Mouse (Mus musculus) left cerebral cortex, adult 6 months (tissue): ENCODE measurements around the gene Ddb2. TPM values are rescaled to one million over a fixed set of nuclear protein-coding genes. Genes with fewer than 3 reads are reported as not detected.

Source experiments
- long read RNA-seq, 2 experiments: library from polyadenylated mRNA; unstranded; transcript quantifications; one replicate each; pipeline ENCODE4 v2.0.0; 2019 to 2020
- polyA plus RNA-seq: library from polyadenylated mRNA; unstranded; fragments of <200 nt; fragmentation: Nextera tagmentation; gene quantifications from 2 replicates; pipeline ENCODE4 v1.2.3, GENCODE M21; 2021

Ddb2 gene
- polyA plus RNA-seq: 3.7 and 4.1 TPM in 2 replicates
- long read RNA-seq, experiment 1, transcript Ddb2-201 (10 exons, 1,557 nt): major isoform, 7 of 40 reads
- long read RNA-seq, experiment 1, transcript Ddb2-202 (9 exons, 2,228 nt): minor isoform, 5 of 40 reads
- long read RNA-seq, experiment 1, partial matches to known transcripts: 1 of 40 reads
- long read RNA-seq, experiment 1, other reads (novel, unspliced or antisense): 23 of 40 reads
- long read RNA-seq, experiment 2, partial matches to known transcripts: 2 of 9 reads
- long read RNA-seq, experiment 2, other reads (novel, unspliced or antisense): 5 of 9 reads

GRCm38 (mm10) chr2:91236601-91237510, at the start of gene Ddb2:
Gene Ddb2 (minus strand): TSS chr2:91236982.

GRCm38 (mm10) chr2:91264711-91265681, 28.2 kb upstream of the Ddb2 start, which contains the start of gene Arfgap2:
Gene Arfgap2 (plus strand): TSS chr2:91264974.

GRCm38 (mm10) chr2:91255661-91256150, 18.9 kb upstream of the Ddb2 start, which contains the start of gene Pacsin3:
Gene Pacsin3 (plus strand): TSS chr2:91255954.

GRCm38 (mm10) chr2:91202222-91202971, 34.4 kb downstream of the Ddb2 start, which contains the start of the genes Nr1h3 and Acp2:
Gene Nr1h3 (minus strand): TSS chr2:91202834.
Gene Acp2 (plus strand): TSS chr2:91202885.

GRCm38 (mm10) chr2:91183711-91184405, 52.9 kb downstream of the Ddb2 start, which contains the start of gene Madd:
Gene Madd (minus strand): TSS chr2:91183837.

Other genes starting within 250 kb of the Ddb2 start
- 2.5 and 3.7 TPM in 2 replicates for gene Rapsn, start 201.4 kb downstream of the Ddb2 start, polyA plus RNA-seq
- 246 and 259 TPM in 2 replicates for gene Psmc3, start 183.0 kb downstream of the Ddb2 start, polyA plus RNA-seq
- gene Slc39a13, start 166.6 kb downstream of the Ddb2 start, polyA plus RNA-seq: 7.8 and 16.0 TPM in 2 replicates
- gene Spi1, start 154.6 kb downstream of the Ddb2 start, polyA plus RNA-seq: 7.8 and 8.2 TPM in 2 replicates
- 0.05 TPM in 2 replicates for gene Mybpc3, start 118.8 kb downstream of the Ddb2 start, polyA plus RNA-seq
- 32.3 and 41.7 TPM in 2 replicates for gene Madd, start 53.1 kb downstream of the Ddb2 start, polyA plus RNA-seq
- 2.9 and 3.7 TPM in 2 replicates for gene Nr1h3, start 34.1 kb downstream of the Ddb2 start, polyA plus RNA-seq
- gene Acp2, start 34.1 kb downstream of the Ddb2 start, polyA plus RNA-seq: 25.5 and 29.5 TPM in 2 replicates
- gene Pacsin3, start 19.0 kb upstream of the Ddb2 start, polyA plus RNA-seq: 31.2 and 37.6 TPM in 2 replicates
- gene Arfgap2, start 28.0 kb upstream of the Ddb2 start, polyA plus RNA-seq: 38.0 and 47.1 TPM in 2 replicates
- gene 1110051M20Rik, start 207.7 kb upstream of the Ddb2 start, polyA plus RNA-seq: 137 and 168 TPM in 2 replicates
- gene Lrp4, start 220.5 kb upstream of the Ddb2 start, polyA plus RNA-seq: 8.9 and 11.4 TPM in 2 replicates